Mouse (Mus musculus): ENCODE measurements around the gene Atg5. TPM values are rescaled to one million over a fixed set of nuclear protein-coding genes. Genes with fewer than 3 reads are reported as not detected.
A peak's percentile ranks its signal among the peaks of the same experiment; 100 is the strongest.

The Atg5 gene
- polyA plus RNA-seq, 1 experiment from 2014 or later = 24.8 TPM

GRCm38 (mm10) chr10:44390286-44390685 is 122.1 kb downstream of the Atg5 start:
- Histone ChIP-seq H3K4me3 (no peak overlapping the region), H3K9me3 (replicated peaks) (no peaks in the 10 kb centered on the region), H3K4me2 (no peak overlapping the region), H3K27ac (ENCODE audit: poor library complexity, severe bottlenecking) (no peak overlapping the region), H3K4me1 (replicated peaks) (no peaks in the 10 kb centered on the region), H3K36me3 (no peaks in the 10 kb centered on the region), H3K27me3 (replicated peaks) (no peaks in the 10 kb centered on the region), H3K9ac (no peak overlapping the region)
- WGBS = 74% methylated on average over 5 of the region's 5 CpGs
- no peak for ATAC-seq (ENCODE audit: insufficient number of reproducible peaks, low FRiP score)

DNA sequence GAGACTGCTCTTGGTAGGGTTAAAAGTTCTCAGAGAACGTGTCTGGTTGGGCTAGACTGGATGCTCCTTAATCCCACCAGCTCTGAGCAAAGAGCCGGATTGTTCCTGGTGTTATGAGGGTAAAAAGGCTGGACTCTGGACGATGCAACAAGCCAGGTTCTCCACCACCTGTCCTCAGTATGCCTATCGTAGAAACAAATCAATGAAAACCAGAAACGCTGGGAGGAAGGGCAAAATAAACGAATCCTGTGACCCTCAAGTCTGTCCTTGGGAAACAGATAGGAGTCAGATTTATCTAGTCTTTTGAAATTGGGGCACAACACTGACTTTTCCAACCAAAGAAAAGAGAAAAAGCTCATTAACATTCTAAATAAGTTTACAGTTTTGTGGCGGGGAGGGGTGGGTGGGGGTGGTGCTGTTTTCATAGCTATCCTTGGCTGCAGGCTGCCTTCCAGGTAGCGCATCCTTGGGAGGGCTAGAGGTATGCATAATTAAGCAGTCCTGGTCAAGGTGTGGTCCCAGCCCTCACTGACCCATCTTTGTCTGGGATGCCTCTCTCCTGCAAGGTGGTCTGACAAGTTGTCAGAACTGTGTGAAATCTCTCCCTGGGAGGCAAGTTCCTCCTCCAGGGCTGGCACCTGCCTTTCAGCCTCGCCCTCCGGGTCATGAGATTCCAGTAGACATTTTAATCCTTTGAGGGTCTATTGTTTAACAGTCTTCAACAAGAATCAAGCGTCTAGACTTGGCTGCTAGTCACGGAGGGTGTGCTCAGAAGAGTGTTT is 123.5 kb downstream of the Atg5 start:
- Histone ChIP-seq H3K27me3 (replicated peaks) (no peaks in the 10 kb centered on the region), H3K9ac (no peak overlapping the region), H3K9me3 (replicated peaks) (no peaks in the 10 kb centered on the region), H3K4me1 (replicated peaks) (no peaks in the 10 kb centered on the region), H3K36me3 (no peaks in the 10 kb centered on the region), H3K4me3 (no peak overlapping the region), H3K27ac (ENCODE audit: poor library complexity, severe bottlenecking) (no peak overlapping the region), H3K4me2 (no peak overlapping the region)
- WGBS = 40% methylated on average over 12 of the region's 12 CpGs
- ATAC-seq (ENCODE audit: insufficient number of reproducible peaks, low FRiP score) = no peak

DNA sequence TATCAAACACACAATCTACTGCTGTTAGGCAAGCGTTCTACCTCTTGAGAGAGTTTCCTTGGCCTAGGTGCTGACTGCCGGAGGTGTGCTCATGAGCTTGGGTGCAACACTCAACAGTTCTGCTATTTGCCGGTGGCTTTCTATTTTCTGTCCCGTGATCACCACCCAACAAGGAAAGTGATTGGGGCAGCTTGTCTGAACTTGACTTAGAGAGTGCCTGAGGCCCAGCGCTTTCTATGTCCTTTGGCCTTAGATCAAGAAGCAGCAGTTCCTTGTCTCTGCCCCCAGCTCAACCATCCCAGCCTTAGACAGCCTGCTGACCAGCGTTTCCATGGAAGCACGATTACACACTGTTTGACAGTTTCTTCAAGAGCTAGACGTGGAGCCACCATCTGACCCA is 124.7 kb downstream of the Atg5 start:
- 74% methylated on average over 8 of the region's 8 CpGs for WGBS
- no peaks in the 10 kb centered on the region for H3K4me1 ChIP-seq (replicated peaks)
- H3K9ac ChIP-seq = no peak overlapping the region
- no peaks in the 10 kb centered on the region for H3K9me3 ChIP-seq (replicated peaks)
- H3K36me3 ChIP-seq = no peaks in the 10 kb centered on the region
- H3K27ac ChIP-seq (ENCODE audit: poor library complexity, severe bottlenecking) = no peak overlapping the region
- H3K27me3 ChIP-seq (replicated peaks) = no peaks in the 10 kb centered on the region
- H3K4me2 ChIP-seq = no peak overlapping the region
- ATAC-seq (ENCODE audit: insufficient number of reproducible peaks, low FRiP score) = no peak
- no peak overlapping the region for H3K4me3 ChIP-seq

DNA sequence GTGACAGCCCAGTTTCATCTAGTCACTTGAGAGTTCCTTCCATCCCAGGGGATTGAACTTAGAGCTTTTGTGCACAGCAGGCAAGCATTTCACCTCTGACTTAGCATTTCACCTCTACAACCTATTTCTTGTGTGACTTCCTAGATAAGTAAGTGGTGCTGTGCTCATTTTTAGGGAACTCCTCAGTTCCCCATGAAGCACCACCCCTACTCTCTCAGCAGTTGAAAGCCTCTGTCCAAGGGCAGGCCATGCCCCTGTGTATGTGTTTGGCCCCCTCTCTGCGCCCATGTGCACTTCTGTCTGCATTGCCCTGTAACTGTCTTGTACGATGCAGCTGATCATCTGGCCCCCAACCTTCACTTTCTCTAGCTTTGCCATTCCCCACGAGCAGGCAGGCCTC is 132.0 kb downstream of the Atg5 start:
- Histone ChIP-seq H3K4me1 (replicated peaks) (peaks cover 35% of the 10 kb centered on the region), H3K4me2 (no peak overlapping the region), H3K9ac (no peak overlapping the region), H3K36me3 (no peaks in the 10 kb centered on the region), H3K27ac (ENCODE audit: poor library complexity, severe bottlenecking) (no peak overlapping the region), H3K9me3 (replicated peaks) (no peaks in the 10 kb centered on the region), H3K4me3 (no peak overlapping the region), H3K27me3 (replicated peaks) (no peaks in the 10 kb centered on the region)
- ATAC-seq (ENCODE audit: insufficient number of reproducible peaks, low FRiP score) = no peak
- WGBS = 59% methylated on average over 3 of the region's 3 CpGs

GRCm38 (mm10) chr10:44400602-44401001 is 132.4 kb downstream of the Atg5 start:
- no peaks in the 10 kb centered on the region for H3K9me3 ChIP-seq (replicated peaks)
- H3K36me3 ChIP-seq = no peaks in the 10 kb centered on the region
- ATAC-seq (ENCODE audit: insufficient number of reproducible peaks, low FRiP score) = no peak
- no peak overlapping the region for H3K4me3 ChIP-seq
- H3K4me1 ChIP-seq (replicated peaks) = peaks cover 35% of the 10 kb centered on the region
- H3K4me2 ChIP-seq = no peak overlapping the region
- H3K27me3 ChIP-seq (replicated peaks) = no peaks in the 10 kb centered on the region
- 57% methylated on average over 13 of the region's 13 CpGs for WGBS
- no peak overlapping the region for H3K9ac ChIP-seq
- H3K27ac ChIP-seq (ENCODE audit: poor library complexity, severe bottlenecking) = no peak overlapping the region

DNA sequence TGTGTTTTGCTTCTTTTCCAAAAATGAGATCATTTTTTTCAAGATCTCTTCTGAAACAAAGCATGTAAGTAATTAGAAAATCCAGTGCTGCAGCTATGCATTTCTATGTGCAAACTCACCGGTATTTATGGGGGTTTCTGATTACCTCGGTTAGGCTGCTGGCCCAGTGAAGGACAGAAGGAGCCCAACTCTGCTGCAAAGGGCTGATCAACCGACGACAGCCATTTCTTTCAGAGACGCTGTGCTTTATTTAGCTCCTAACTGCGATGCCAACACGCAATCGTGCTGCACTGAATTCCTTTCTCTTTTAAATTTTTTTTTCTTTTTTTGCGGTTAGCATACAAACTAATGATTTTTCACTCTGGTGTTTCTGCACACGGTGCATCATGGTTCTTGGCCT is 133.4 kb downstream of the Atg5 start:
- 51% methylated on average over 10 of the region's 10 CpGs for WGBS
- Histone ChIP-seq H3K36me3 (no peaks in the 10 kb centered on the region), H3K9me3 (replicated peaks) (no peaks in the 10 kb centered on the region), H3K4me2 (no peak overlapping the region), H3K4me1 (replicated peaks) (peaks cover 35% of the 10 kb centered on the region), H3K4me3 (no peak overlapping the region), H3K27me3 (replicated peaks) (no peaks in the 10 kb centered on the region), H3K27ac (ENCODE audit: poor library complexity, severe bottlenecking) (no peak overlapping the region), H3K9ac (no peak overlapping the region)
- no peak for ATAC-seq (ENCODE audit: insufficient number of reproducible peaks, low FRiP score)

DNA sequence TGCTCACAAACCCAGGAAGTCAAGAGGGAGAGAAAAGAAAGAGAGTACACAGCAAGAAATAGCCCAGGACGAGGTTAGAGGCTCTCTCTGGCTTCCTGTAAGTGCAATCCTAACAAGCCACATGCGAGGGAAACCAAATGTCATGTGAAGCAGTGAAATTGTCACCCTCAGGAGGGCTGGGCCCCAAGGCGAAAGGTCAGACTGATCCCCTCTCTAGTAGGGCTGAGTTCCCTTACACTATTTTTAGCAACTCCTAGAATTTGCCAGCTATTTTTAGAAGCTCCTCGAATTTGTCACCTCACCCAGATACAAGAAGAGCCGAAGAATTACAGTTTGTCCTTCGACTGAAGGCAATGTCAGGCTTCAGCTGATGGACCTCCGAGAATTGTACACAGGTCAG is 135.3 kb downstream of the Atg5 start:
- 29% methylated on average over 7 of the region's 7 CpGs for WGBS
- Histone ChIP-seq H3K27ac (ENCODE audit: poor library complexity, severe bottlenecking) (peak overlapping the region; percentile 65; the same call in 1 of the 2 replicates), H3K4me1 (replicated peaks) (peaks cover 35% of the 10 kb centered on the region), H3K27me3 (replicated peaks) (no peaks in the 10 kb centered on the region), H3K36me3 (no peaks in the 10 kb centered on the region), H3K4me3 (no peak overlapping the region), H3K4me2 (no peak overlapping the region), H3K9ac (no peak overlapping the region), H3K9me3 (replicated peaks) (peaks cover 4% of the 10 kb centered on the region; the same call in 1 of the 2 replicates)
- ATAC-seq (ENCODE audit: insufficient number of reproducible peaks, low FRiP score) = no peak

GRCm38 (mm10) chr10:44409054-44409453 is 140.9 kb downstream of the Atg5 start:
- Histone ChIP-seq H3K4me2 (no peak overlapping the region), H3K4me3 (no peak overlapping the region), H3K9ac (no peak overlapping the region), H3K27me3 (replicated peaks) (0 out of 2 replicates have a peak, but pooled peaks cover 3% of the 10 kb centered on the region), H3K36me3 (no peaks in the 10 kb centered on the region), H3K9me3 (replicated peaks) (peaks cover 4% of the 10 kb centered on the region; the same call in 1 of the 2 replicates), H3K27ac (ENCODE audit: poor library complexity, severe bottlenecking) (no peak overlapping the region), H3K4me1 (replicated peaks) (0 out of 2 replicates have a peak, but pooled peaks cover 4% of the 10 kb centered on the region)
- 65% methylated on average over 10 of the region's 10 CpGs for WGBS
- ATAC-seq (ENCODE audit: insufficient number of reproducible peaks, low FRiP score) = no peak

GRCm38 (mm10) chr10:44409958-44410357 is 141.8 kb downstream of the Atg5 start:
- Histone ChIP-seq H3K4me1 (replicated peaks) (no peaks in the 10 kb centered on the region), H3K27me3 (replicated peaks) (0 out of 2 replicates have a peak, but pooled peaks cover 3% of the 10 kb centered on the region), H3K9ac (no peak overlapping the region), H3K27ac (ENCODE audit: poor library complexity, severe bottlenecking) (no peak overlapping the region), H3K9me3 (replicated peaks) (peaks cover 4% of the 10 kb centered on the region; the same call in 1 of the 2 replicates), H3K36me3 (no peaks in the 10 kb centered on the region), H3K4me3 (no peak overlapping the region), H3K4me2 (no peak overlapping the region)
- ATAC-seq (ENCODE audit: insufficient number of reproducible peaks, low FRiP score) = no peak
- 81% methylated on average over 11 of the region's 11 CpGs for WGBS

MicroRNA genes within 50 kb of the gene (microRNA counts, 519-probe panel; counts per million panel counts)
- not detected for microRNA mmu-miR-1929

Small RNA genes lying within 50 kb of the gene (microRNA-seq; reads per million reads assigned to microRNA genes)
- 1.2 reads per million for gene Mir1929

Other genes starting within 250 kb of the Atg5 start
- 0.17 and 0.32 TPM in 2 replicates for gene Crybg1, start 119.5 kb upstream of the Atg5 start, polyA plus RNA-seq (2016; fragmentation: Nextera tagmentation; extraction: Ambion mirVana)